In the genomic region with DNA sequence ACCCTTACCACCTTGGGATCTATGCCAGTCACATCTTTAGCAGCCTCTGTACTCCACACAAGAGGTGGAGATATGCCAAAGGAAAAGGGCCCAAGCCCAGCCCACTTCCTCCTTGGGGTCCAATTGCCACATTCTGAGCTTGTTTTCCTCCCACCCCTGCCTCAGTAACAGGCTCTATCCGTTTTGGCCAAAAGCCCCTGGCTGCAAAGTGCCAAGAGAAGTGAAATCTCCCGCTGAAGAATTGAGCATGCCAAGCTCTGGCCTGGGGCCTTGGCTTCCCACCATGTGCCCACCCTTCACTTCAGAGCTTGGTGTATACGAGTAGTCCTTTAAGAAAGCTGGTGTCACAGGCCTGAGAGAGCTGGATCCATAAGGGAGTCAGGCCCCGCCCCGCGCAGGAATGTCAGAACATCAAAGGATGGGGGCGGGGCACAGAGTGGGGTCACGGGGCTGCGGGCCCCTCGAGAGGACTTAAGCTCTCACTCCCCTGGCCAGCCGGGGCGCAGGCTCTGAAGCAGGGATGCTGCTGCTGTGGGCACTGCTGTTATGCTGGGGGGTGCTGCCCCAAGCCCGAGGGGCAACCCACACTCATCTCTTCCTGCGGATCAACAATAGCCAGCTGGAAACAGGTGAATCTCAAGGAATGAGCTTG, we compare ENCODE assay signal across 8 mouse cellular contexts. TPM values are rescaled to one million over a fixed set of nuclear protein-coding genes. Genes with fewer than 3 reads are reported as not detected.
DNase-seq lines count a peak whose midpoint lies in the region; ATAC-seq lines count a peak whose summit lies in the region.

A gene (plus strand): TSS at position 478 of the 652 bp plus-strand sequence.

- H3K9me3 ChIP-seq in embryonic facial prominence, embryonic 12.5 days = no peaks in the 10 kb centered on the region
- no peaks in the 10 kb centered on the region for H3K9me3 ChIP-seq in hindbrain, embryonic 14.5 days (ENCODE audit: control insufficient read depth, low read length)
- no peaks in the 10 kb centered on the region for H3K9me3 ChIP-seq in liver, embryonic 13.5 days (replicated peaks)
- H3K9me3 ChIP-seq in neural tube, embryonic 13.5 days = no peaks in the 10 kb centered on the region

- H3K4me2 ChIP-seq in embryonic facial prominence, embryonic 12.5 days (replicated peaks) = peak within 1 kb of the TSS; percentile 22
- 0 out of 2 replicates have a peak within 1 kb of the TSS, but pooled peaks have one; percentile 3 for H3K4me2 ChIP-seq in hindbrain, embryonic 14.5 days (replicated peaks)
- 0 out of 2 replicates have a peak within 1 kb of the TSS, but pooled peaks have one; percentile 4 for H3K4me2 ChIP-seq in liver, embryonic 13.5 days
- H3K4me2 ChIP-seq in neural tube, embryonic 13.5 days = peak within 1 kb of the TSS; percentile 24

- no peak within 1 kb of the TSS for H3K4me3 ChIP-seq in embryonic facial prominence, embryonic 12.5 days
- no peak within 1 kb of the TSS for H3K4me3 ChIP-seq in hindbrain, embryonic 14.5 days (replicated peaks; ENCODE audit: low read length)
- H3K4me3 ChIP-seq in liver, embryonic 13.5 days (replicated peaks) = no peak within 1 kb of the TSS
- H3K4me3 ChIP-seq in neural tube, embryonic 13.5 days = no peak within 1 kb of the TSS

- DNase-seq in frontal cortex, postnatal 10 days (ENCODE audit: low spot score in 2 of 2) = peak; percentile 33 to 41
- DNase-seq in frontal cortex, postnatal 36 days (ENCODE audit: low spot score in 2 of 2) = no peak
- peak; percentile 62 for DNase-seq in hindbrain, embryonic 14.5 days (ENCODE audit: low spot score)
- no peak for DNase-seq in liver, embryonic 13.5 days
- no peak for DNase-seq in cerebellum, adult 11 months
- no peak for DNase-seq in cerebellum, adult 8-10 months

- no peaks in the 10 kb centered on the region for H3K36me3 ChIP-seq in embryonic facial prominence, embryonic 12.5 days
- no peaks in the 10 kb centered on the region for H3K36me3 ChIP-seq in hindbrain, embryonic 14.5 days (replicated peaks; ENCODE audit: control insufficient read depth, insufficient read depth)
- H3K36me3 ChIP-seq in liver, embryonic 13.5 days = no peaks in the 10 kb centered on the region
- no peaks in the 10 kb centered on the region for H3K36me3 ChIP-seq in neural tube, embryonic 13.5 days

- H3K4me1 ChIP-seq in embryonic facial prominence, embryonic 12.5 days = peaks cover 18% of the 10 kb centered on the region
- peaks cover 12% of the 10 kb centered on the region for H3K4me1 ChIP-seq in hindbrain, embryonic 14.5 days (replicated peaks; ENCODE audit: control insufficient read depth, insufficient read depth, low read length)
- no peaks in the 10 kb centered on the region for H3K4me1 ChIP-seq in liver, embryonic 13.5 days (replicated peaks)
- H3K4me1 ChIP-seq in neural tube, embryonic 13.5 days (replicated peaks) = peaks cover 12% of the 10 kb centered on the region

- no peak within 1 kb of the TSS for H3K9ac ChIP-seq in embryonic facial prominence, embryonic 12.5 days
- H3K9ac ChIP-seq in hindbrain, embryonic 14.5 days = no peak within 1 kb of the TSS
- H3K9ac ChIP-seq in liver, embryonic 13.5 days = no peak within 1 kb of the TSS
- H3K9ac ChIP-seq in neural tube, embryonic 13.5 days = 0 out of 2 replicates have a peak within 1 kb of the TSS, but pooled peaks have one; percentile 8

- H3K27ac ChIP-seq in embryonic facial prominence, embryonic 12.5 days = no peak within 1 kb of the TSS
- H3K27ac ChIP-seq in hindbrain, embryonic 14.5 days = no peak within 1 kb of the TSS
- H3K27ac ChIP-seq in liver, embryonic 13.5 days = no peak within 1 kb of the TSS
- no peak within 1 kb of the TSS for H3K27ac ChIP-seq in neural tube, embryonic 13.5 days (replicated peaks)

- 7% methylated on average over 14 of the region's 14 CpGs for WGBS in embryonic facial prominence, embryonic 12.5 days
- WGBS in hindbrain, embryonic 14.5 days = 5% methylated on average over 14 of the region's 14 CpGs
- 17% methylated on average over 14 of the region's 14 CpGs for WGBS in liver, embryonic 13.5 days (ENCODE audit: insufficient replicate concordance)
- 3% methylated on average over 14 of the region's 14 CpGs for WGBS in neural tube, embryonic 13.5 days

- H3K27me3 ChIP-seq in embryonic facial prominence, embryonic 12.5 days = no peaks in the 10 kb centered on the region
- H3K27me3 ChIP-seq in hindbrain, embryonic 14.5 days (ENCODE audit: control insufficient read depth, insufficient read depth, low read length) = no peaks in the 10 kb centered on the region
- H3K27me3 ChIP-seq in liver, embryonic 13.5 days = no peaks in the 10 kb centered on the region
- H3K27me3 ChIP-seq in neural tube, embryonic 13.5 days = no peaks in the 10 kb centered on the region

- ATAC-seq in embryonic facial prominence, embryonic 12.5 days (ENCODE audit: insufficient number of reproducible peaks, insufficient read depth, low FRiP score, low TSS enrichment) = no peak
- ATAC-seq in hindbrain, embryonic 14.5 days (ENCODE audit: low FRiP score) = peak; percentile 87; the same call in 1 of the 2 replicates
- no peak for ATAC-seq in liver, embryonic 13.5 days (ENCODE audit: low read depth)
- ATAC-seq in neural tube, embryonic 13.5 days (ENCODE audit: low read depth) = peak; percentile 82

RNA-seq across cellular contexts. Expression of the gene that starts here (rescaled TPM):
- 0.28 and 0.32 TPM in 2 replicates for polyA plus RNA-seq in embryonic facial prominence, embryonic 12.5 days (2016; fragmentation: Nextera tagmentation; extraction: Ambion mirVana)
- polyA plus RNA-seq in hindbrain, embryonic 14.5 days (2014; fragmentation: Nextera tagmentation; extraction: Ambion mirVana) = 0.17 and 0.78 TPM in 2 replicates
- polyA plus RNA-seq in liver, embryonic 13.5 days (2015; fragmentation: Nextera tagmentation; extraction: Ambion mirVana) = not detected in 2 replicates
- not detected in 2 replicates for polyA plus RNA-seq in neural tube, embryonic 13.5 days (2015; fragmentation: Nextera tagmentation; extraction: Ambion mirVana)

Comparison
In these comparisons a context has a peak if more than half of its experiments do, and no peak if none do; other contexts are left out.
1. DNase-seq: peak in frontal cortex, postnatal 10 days (2 of 2); none in frontal cortex, postnatal 36 days (0 of 2), liver, embryonic 13.5 days (single experiment), cerebellum, adult 11 months (single experiment) and cerebellum, adult 8-10 months (single experiment).
2. Peak in DNase-seq, ATAC-seq and H3K4me2 ChIP-seq in hindbrain, embryonic 14.5 days; RNA of the gene not detected or under 1 TPM.
3. Peak in ATAC-seq, H3K9ac ChIP-seq and H3K4me2 ChIP-seq in neural tube, embryonic 13.5 days; RNA of the gene not detected or under 1 TPM.
4. Peak in every context shown above with its lines, with median percentiles within 50 percentile points of each other: H3K4me2 ChIP-seq.